Mouse (Mus musculus) testis, postnatal 14 days (tissue): ENCODE measurements around the gene Ptprr.
A peak's percentile ranks its signal among the peaks of the same experiment; 100 is the strongest.

Source experiments
- DNase-seq: peaks from one replicate; pipeline ENCODE4 v3.0.0; 2021; ENCODE audit warnings: low spot score

Ptprr gene

GRCm38 (mm10) chr10:116266561-116267433, 248.8 kb downstream of the Ptprr start:
- DNase-seq, result no peak

GRCm38 (mm10) chr10:116267434-116267822, 249.4 kb downstream of the Ptprr start:
- DNase-seq, result no peak

- no peak for DNase-seq
These were observed 250.3 kb downstream of the Ptprr start for GRCm38 (mm10) chr10:116268343-116268742.

GRCm38 (mm10) chr10:116270646-116271469, 252.8 kb downstream of the Ptprr start:
- DNase-seq, result peak; percentile 12

GRCm38 (mm10) chr10:116271470-116271915, 253.5 kb downstream of the Ptprr start:
- DNase-seq, result no peak

GRCm38 (mm10) chr10:116272156-116272555, 254.1 kb downstream of the Ptprr start:
- DNase-seq, result no peak

- no peak for DNase-seq
These were observed 257.3 kb downstream of the Ptprr start, which contains the start of gene Ptprb for GRCm38 (mm10) chr10:116275280-116275679. Gene Ptprb, plus strand, starts transcription at chr10:116275523.

- no peak for DNase-seq
These were observed 268.8 kb downstream of the Ptprr start for GRCm38 (mm10) chr10:116286697-116287344.

GRCm38 (mm10) chr10:116288130-116288529, 270.1 kb downstream of the Ptprr start:
- DNase-seq, result no peak

GRCm38 (mm10) chr10:116290483-116290882, 272.5 kb downstream of the Ptprr start:
- no peak for DNase-seq

GRCm38 (mm10) chr10:116291153-116291755, 273.2 kb downstream of the Ptprr start:
- no peak for DNase-seq

GRCm38 (mm10) chr10:116296439-116296838, 278.4 kb downstream of the Ptprr start:
- no peak for DNase-seq

GRCm38 (mm10) chr10:116297854-116298253, 279.8 kb downstream of the Ptprr start:
- no peak for DNase-seq

GRCm38 (mm10) chr10:116300824-116301223, 282.8 kb downstream of the Ptprr start:
- no peak for DNase-seq

GRCm38 (mm10) chr10:116301258-116301657, 283.2 kb downstream of the Ptprr start:
- DNase-seq, result no peak

- DNase-seq, result no peak
These were observed 286.3 kb downstream of the Ptprr start for GRCm38 (mm10) chr10:116304355-116304754.

GRCm38 (mm10) chr10:116309460-116309859, 291.4 kb downstream of the Ptprr start:
- DNase-seq, result no peak

- DNase-seq, result peak; percentile 71
These were observed 292.6 kb downstream of the Ptprr start for GRCm38 (mm10) chr10:116310516-116311210.

- DNase-seq, result peak; percentile 73
These were observed 301.2 kb downstream of the Ptprr start for GRCm38 (mm10) chr10:116319246-116319645.
